In genomic region chr14:75005478-75006199, GRCm38 (mm10) we compare ENCODE assay signal across 21 mouse cellular contexts. TPM values are rescaled to one million over a fixed set of nuclear protein-coding genes. Genes with fewer than 3 reads are reported as not detected.
DNase-seq lines count a peak whose midpoint lies in the region; ATAC-seq lines count a peak whose summit lies in the region.
"Had no signal": no experiment of that assay in that cellular context is flagged by ENCODE, and none has a peak within 500 bp of the region (broad histone marks: within the 10 kb centered on the region; RNA-seq: fewer than 3 reads in every experiment).

No protein-coding gene starts in this region.

- no peak overlapping the region for H3K4me3 ChIP-seq in heart, embryonic 11.5 days (ENCODE audit: low read depth, low read length)
- H3K4me3 ChIP-seq in midbrain, embryonic 15.5 days: no peak overlapping the region
- H3K4me3 ChIP-seq: embryonic facial prominence, embryonic 12.5 days; hindbrain, embryonic 15.5 days; neural tube, embryonic 12.5 days had no signal

- ATAC-seq in heart, embryonic 11.5 days (replicated peaks; ENCODE audit: insufficient number of reproducible peaks, low FRiP score, low TSS enrichment): no peak
- peak; percentile 87 for ATAC-seq in common myeloid progenitor, adult 5-6 weeks (replicated peaks; ENCODE audit: low read depth, poor library complexity, severe bottlenecking)
- ATAC-seq in megakaryocyte-erythroid progenitor cell, adult 5-6 weeks (replicated peaks; ENCODE audit: low FRiP score, low TSS enrichment, poor library complexity, severe bottlenecking): peak; percentile 82
- no peak for ATAC-seq in midbrain, embryonic 15.5 days (replicated peaks)
- ATAC-seq: intestine, postnatal 0 days; midbrain, embryonic 16.5 days had no signal

- H3K36me3 ChIP-seq in heart, embryonic 11.5 days (ENCODE audit: control insufficient read depth, insufficient read depth, low read length): no peaks in the 10 kb centered on the region
- no peaks in the 10 kb centered on the region for H3K36me3 ChIP-seq in midbrain, embryonic 15.5 days (replicated peaks)
- H3K36me3 ChIP-seq: embryonic facial prominence, embryonic 12.5 days; hindbrain, embryonic 15.5 days; neural tube, embryonic 12.5 days had no signal

- no peak overlapping the region for H3K9ac ChIP-seq in heart, embryonic 11.5 days (ENCODE audit: low read depth, low read length)
- H3K9ac ChIP-seq in midbrain, embryonic 15.5 days: no peak overlapping the region
- H3K9ac ChIP-seq: embryonic facial prominence, embryonic 12.5 days; hindbrain, embryonic 15.5 days; neural tube, embryonic 12.5 days had no signal

- H3K9me3 ChIP-seq in heart, embryonic 11.5 days (replicated peaks; ENCODE audit: control insufficient read depth, low read length): no peaks in the 10 kb centered on the region
- no peaks in the 10 kb centered on the region for H3K9me3 ChIP-seq in midbrain, embryonic 15.5 days
- H3K9me3 ChIP-seq: embryonic facial prominence, embryonic 12.5 days; hindbrain, embryonic 15.5 days; neural tube, embryonic 12.5 days had no signal

- DNase-seq in heart, adult 11 months: peak; percentile 83
- peak; percentile 77 for DNase-seq in 416B (ENCODE audit: low read depth)
- DNase-seq in urinary bladder, postnatal 10 days (ENCODE audit: low spot score): no peak
- DNase-seq in urinary bladder, adult 2 months (ENCODE audit: low spot score): no peak
- DNase-seq: adrenal gland, postnatal 25 days; cerebellum, adult 2 months; gastrocnemius, postnatal 25 days; heart, postnatal 14 days; lung, adult 18-20 months; lung, postnatal 4 days; thymus, postnatal 25 days had no signal

- H3K4me1 ChIP-seq in heart, embryonic 11.5 days (ENCODE audit: control insufficient read depth, insufficient read depth, low read length): no peaks in the 10 kb centered on the region
- no peaks in the 10 kb centered on the region for H3K4me1 ChIP-seq in midbrain, embryonic 15.5 days
- H3K4me1 ChIP-seq: embryonic facial prominence, embryonic 12.5 days; hindbrain, embryonic 15.5 days; neural tube, embryonic 12.5 days had no signal

- no peak overlapping the region for H3K27ac ChIP-seq in heart, embryonic 11.5 days (ENCODE audit: low read depth, low read length)
- no peak overlapping the region for H3K27ac ChIP-seq in midbrain, embryonic 15.5 days
- H3K27ac ChIP-seq: embryonic facial prominence, embryonic 12.5 days; hindbrain, embryonic 15.5 days; kidney, postnatal 0 days; neural tube, embryonic 12.5 days had no signal

- WGBS in heart, embryonic 11.5 days (ENCODE audit: insufficient replicate concordance): 84% methylated on average over 2 of the region's 2 CpGs
- 93% methylated on average over 2 of the region's 2 CpGs for WGBS in midbrain, embryonic 15.5 days

- no peak overlapping the region for H3K4me2 ChIP-seq in heart, embryonic 11.5 days
- no peak overlapping the region for H3K4me2 ChIP-seq in midbrain, embryonic 15.5 days
- H3K4me2 ChIP-seq: embryonic facial prominence, embryonic 12.5 days; hindbrain, embryonic 15.5 days; neural tube, embryonic 12.5 days had no signal

- H3K27me3 ChIP-seq in heart, embryonic 11.5 days (ENCODE audit: control insufficient read depth, insufficient read depth, low read length): no peaks in the 10 kb centered on the region
- H3K27me3 ChIP-seq in midbrain, embryonic 15.5 days (replicated peaks): no peaks in the 10 kb centered on the region
- H3K27me3 ChIP-seq: embryonic facial prominence, embryonic 12.5 days; hindbrain, embryonic 15.5 days; neural tube, embryonic 12.5 days had no signal

RNA-seq across cellular contexts. Expression of gene Rubcnl, which starts 10.2 kb away (rescaled TPM):
- 1.1 and 1.2 TPM in 2 replicates for polyA plus RNA-seq in heart, embryonic 11.5 days (2014; fragmentation: Nextera tagmentation; extraction: Ambion mirVana)
- total RNA-seq in common myeloid progenitor, adult 5-6 weeks (2017): 3.8 and 4.0 TPM in 2 replicates
- total RNA-seq in megakaryocyte-erythroid progenitor cell, adult 5-6 weeks (2014; fragmentation: Nextera tagmentation): 0.11 and 0.22 TPM in 2 replicates
- total RNA-seq in megakaryocyte-erythroid progenitor cell, adult 5-6 weeks (2017): 0.34 TPM in 1 of 2 replicates, not detected in the other
- polyA plus RNA-seq in midbrain, embryonic 15.5 days (2015; fragmentation: Nextera tagmentation; extraction: Ambion mirVana): 0.06 and 0.24 TPM in 2 replicates
- 1.7 TPM in 2 replicates for polyA plus RNA-seq in urinary bladder, adult 2 months (2012; rRNA removed)

RNA-seq across cellular contexts. Expression of gene Lrch1, which starts 58.0 kb away (rescaled TPM):
- 10.0 and 11.1 TPM in 2 replicates for polyA plus RNA-seq in heart, embryonic 11.5 days (2014; fragmentation: Nextera tagmentation; extraction: Ambion mirVana)
- 15.9 and 16.8 TPM in 2 replicates for total RNA-seq in common myeloid progenitor, adult 5-6 weeks (2017)
- total RNA-seq in megakaryocyte-erythroid progenitor cell, adult 5-6 weeks (2014; fragmentation: Nextera tagmentation): 10.4 and 12.3 TPM in 2 replicates
- total RNA-seq in megakaryocyte-erythroid progenitor cell, adult 5-6 weeks (2017): 8.2 and 17.3 TPM in 2 replicates
- 15.2 and 25.4 TPM in 2 replicates for polyA plus RNA-seq in midbrain, embryonic 15.5 days (2015; fragmentation: Nextera tagmentation; extraction: Ambion mirVana)
- polyA plus RNA-seq in urinary bladder, adult 2 months (2012; rRNA removed): 23.0 and 27.0 TPM in 2 replicates

Comparison
In these comparisons a context has a peak if more than half of its experiments do, and no peak if none do; other contexts are left out.
1. DNase-seq: peak in heart, adult 11 months (single experiment) and 416B (single experiment); none in urinary bladder, postnatal 10 days (single experiment) and urinary bladder, adult 2 months (single experiment).
2. ATAC-seq: peak in common myeloid progenitor, adult 5-6 weeks (single experiment) and megakaryocyte-erythroid progenitor cell, adult 5-6 weeks (single experiment); none in heart, embryonic 11.5 days (single experiment) and midbrain, embryonic 15.5 days (single experiment).